Mouse (Mus musculus) liver, embryonic 11.5 days (tissue): ENCODE results near the gene Hdac4. TPM values are rescaled to one million over a fixed set of nuclear protein-coding genes. Genes with fewer than 3 reads are reported as not detected.

Experiments
- ATAC-seq: fragments of 200-750 bp; cut with Nextera tagmentation; replicated peaks from 2 replicates; pipeline ENCODE4 v1.8.0; 2017; ENCODE audit warnings: moderate number of reproducible peaks, mild to moderate bottlenecking, moderate TSS enrichment, moderate library complexity; ENCODE audit not compliant: low FRiP score
- DNase-seq: peaks from one replicate; pipeline ENCODE4 v3.0.0-alpha.2; 2017; ENCODE audit warnings: low spot score
- H3K27ac ChIP-seq: fragments of 300-500 bp; sonication (generic); 2 replicates; pipeline ENCODE4 v1.5.1; 2014; ENCODE audit warnings: mild to moderate bottlenecking, low read depth, low read length, control low read depth
- H3K27me3 ChIP-seq: fragments of 300-500 bp; sonication (generic); replicated peaks from 2 replicates; pipeline ENCODE4 v1.6.1; 2014; ENCODE audit warnings: low read length, mixed read lengths; ENCODE audit not compliant: control insufficient read depth, insufficient read depth
- H3K36me3 ChIP-seq: fragments of 300-500 bp; sonication (generic); 2 replicates; pipeline ENCODE4 v1.6.1; 2014; ENCODE audit warnings: mild to moderate bottlenecking, low read length, moderate library complexity, mixed read lengths; ENCODE audit not compliant: control insufficient read depth, insufficient read depth
- H3K4me1 ChIP-seq: fragments of 300-500 bp; sonication (generic); replicated peaks from 2 replicates; pipeline ENCODE4 v1.6.1; 2014; ENCODE audit warnings: low read length, mixed read lengths; ENCODE audit not compliant: control insufficient read depth, insufficient read depth
- H3K4me2 ChIP-seq: fragments of 300-500 bp; sonication (generic); 2 replicates; pipeline ENCODE4 v1.6.1; 2014; ENCODE audit warnings: mild to moderate bottlenecking, control low read depth, moderate library complexity
- H3K4me3 ChIP-seq: fragments of 300-500 bp; sonication (generic); 2 replicates; pipeline ENCODE4 v1.5.1; 2014; ENCODE audit warnings: low read depth, low read length, control low read depth
- H3K9ac ChIP-seq: fragments of 300-500 bp; sonication (generic); 2 replicates; pipeline ENCODE4 v1.6.1; 2014; ENCODE audit warnings: low read depth, low read length, control low read depth
- H3K9me3 ChIP-seq: fragments of 300-500 bp; sonication (generic); 2 replicates; pipeline ENCODE4 v1.6.1; 2016; ENCODE audit warnings: low read length, inconsistent platforms, mixed read lengths; ENCODE audit not compliant: control insufficient read depth
- whole genome bisulfite sequencing: fragments of 180-500 bp; shearing (Covaris S2); extraction: QIAGEN DNeasy Blood & Tissue Kit; methylation state at CpG from one replicate; pipeline ENCODE4 v1.1.7; 2014; 5-methylcytosine and 5-hydroxymethylcytosine counted together
- polyA plus RNA-seq: library from polyadenylated mRNA; unstranded; fragments of >200 nt; fragmentation: Nextera tagmentation; extraction: Ambion mirVana; gene quantifications from 2 replicates; pipeline ENCODE4 v1.2.1, GENCODE M21; 2014

Hdac4 gene
- polyA plus RNA-seq, 1 experiment from 2014 or later: 12.0 TPM

DNA sequence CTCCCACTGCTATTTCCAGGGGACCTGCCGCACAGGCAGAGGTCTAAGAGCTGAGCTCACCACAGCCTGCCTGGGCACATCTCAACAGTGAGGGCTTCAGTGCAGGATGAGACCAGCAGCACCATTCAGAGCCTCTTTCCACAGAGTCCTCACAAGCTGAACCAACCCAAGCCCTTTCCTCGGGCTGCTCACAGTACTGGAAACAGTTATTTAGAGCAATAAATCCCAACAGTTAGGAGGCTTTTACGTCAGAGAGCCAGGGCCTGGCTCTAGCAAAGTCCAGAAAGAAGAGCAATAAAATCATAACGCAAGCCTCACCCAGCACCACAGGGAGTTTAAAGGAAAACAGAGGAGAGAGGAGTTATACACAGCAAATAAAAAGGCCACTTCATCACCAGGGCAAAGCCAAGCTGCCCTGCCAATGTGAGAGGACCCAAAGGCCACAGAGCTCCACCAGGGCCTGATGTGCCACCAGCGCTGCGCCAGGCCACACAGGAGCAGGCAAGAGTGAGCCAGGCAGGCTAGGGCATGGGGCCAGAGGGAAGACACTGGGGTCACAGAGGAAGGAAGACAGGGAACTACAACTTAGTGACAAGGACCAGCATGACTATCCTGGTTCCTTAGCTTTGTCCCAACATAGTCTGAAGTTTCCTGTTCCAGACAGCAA lies 50.5 kb downstream of the Hdac4 start:
- no peak for DNase-seq
- no peaks in the 10 kb centered on the region; the same call in 1 of the 2 replicates for H3K36me3 ChIP-seq
- 73% methylated on average over 6 of the region's 6 CpGs for WGBS
- no peaks in the 10 kb centered on the region for H3K9me3 ChIP-seq
- no peak overlapping the region for H3K27ac ChIP-seq
- ATAC-seq: no peak
- H3K9ac ChIP-seq: no peak overlapping the region
- H3K27me3 ChIP-seq: no peaks in the 10 kb centered on the region
- peaks cover 5% of the 10 kb centered on the region for H3K4me1 ChIP-seq
- no peak overlapping the region for H3K4me3 ChIP-seq
- no peak overlapping the region for H3K4me2 ChIP-seq

DNA sequence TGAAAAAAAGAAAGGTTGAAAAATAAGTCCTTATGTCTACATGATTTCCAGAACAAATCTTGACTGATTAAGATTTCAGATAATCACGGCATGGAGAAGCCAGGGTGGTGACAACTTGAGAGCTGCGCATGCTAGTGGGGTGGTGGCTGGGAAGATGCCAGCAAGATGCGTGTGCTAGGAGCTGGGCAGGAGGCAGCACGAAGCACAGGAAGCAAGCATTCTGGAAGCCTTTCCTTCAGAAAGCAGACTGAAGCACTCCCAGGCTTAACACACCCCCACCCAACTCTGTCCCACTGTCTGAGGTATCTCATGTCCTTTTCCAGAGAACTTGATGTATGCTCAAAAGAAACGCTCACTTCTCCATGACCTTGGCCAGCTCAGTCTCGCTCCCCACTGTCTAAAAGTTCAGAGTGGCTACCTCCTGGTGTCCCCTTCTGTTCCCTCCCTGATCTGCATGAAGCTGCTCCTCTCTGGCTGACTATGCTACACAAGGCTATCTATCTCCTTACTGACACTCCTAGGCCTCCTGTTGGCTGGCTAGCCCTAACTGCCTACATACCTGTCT lies 52.1 kb downstream of the Hdac4 start:
- WGBS: 84% methylated on average over 6 of the region's 6 CpGs
- H3K4me2 ChIP-seq: no peak overlapping the region

DNA sequence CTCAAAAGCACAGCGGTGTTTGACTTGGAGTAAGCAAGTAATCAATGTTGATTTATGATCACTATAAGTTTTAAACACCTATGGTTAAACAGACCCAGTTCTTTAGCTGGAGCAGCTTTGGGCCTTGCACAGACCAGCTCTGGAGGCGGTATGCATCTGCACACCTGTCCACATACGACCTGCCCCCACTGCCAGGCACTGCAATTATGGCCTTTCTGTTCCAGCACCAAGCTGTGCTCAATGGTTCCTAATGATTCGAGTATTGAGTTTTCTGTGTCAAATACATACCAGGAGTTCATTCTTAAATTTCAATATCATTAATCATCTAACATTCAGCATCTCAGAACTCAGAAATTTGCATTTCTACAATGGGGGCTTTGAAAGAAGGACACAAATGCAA lies 52.7 kb downstream of the Hdac4 start:
- Histone ChIP-seq H3K9ac (no peak overlapping the region), H3K27me3 (no peaks in the 10 kb centered on the region), H3K4me3 (no peak overlapping the region), H3K36me3 (no peaks in the 10 kb centered on the region; the same call in 1 of the 2 replicates), H3K4me1 (peaks cover 5% of the 10 kb centered on the region), H3K27ac (no peak overlapping the region), H3K9me3 (no peaks in the 10 kb centered on the region), H3K4me2 (no peak overlapping the region)
- no peak for ATAC-seq
- WGBS: 85% methylated on average over 4 of the region's 4 CpGs
- DNase-seq: no peak

More for the DNA sequence above, 52.1 kb downstream of the Hdac4 start:
- H3K9me3 ChIP-seq: no peaks in the 10 kb centered on the region
- ATAC-seq (no peak), DNase-seq (no peak)
- H3K4me1 ChIP-seq: peaks cover 5% of the 10 kb centered on the region
- H3K27me3 ChIP-seq: no peaks in the 10 kb centered on the region
- H3K9ac ChIP-seq: no peak overlapping the region
- no peak overlapping the region for H3K4me3 ChIP-seq
- no peaks in the 10 kb centered on the region; the same call in 1 of the 2 replicates for H3K36me3 ChIP-seq
- no peak overlapping the region for H3K27ac ChIP-seq

DNA sequence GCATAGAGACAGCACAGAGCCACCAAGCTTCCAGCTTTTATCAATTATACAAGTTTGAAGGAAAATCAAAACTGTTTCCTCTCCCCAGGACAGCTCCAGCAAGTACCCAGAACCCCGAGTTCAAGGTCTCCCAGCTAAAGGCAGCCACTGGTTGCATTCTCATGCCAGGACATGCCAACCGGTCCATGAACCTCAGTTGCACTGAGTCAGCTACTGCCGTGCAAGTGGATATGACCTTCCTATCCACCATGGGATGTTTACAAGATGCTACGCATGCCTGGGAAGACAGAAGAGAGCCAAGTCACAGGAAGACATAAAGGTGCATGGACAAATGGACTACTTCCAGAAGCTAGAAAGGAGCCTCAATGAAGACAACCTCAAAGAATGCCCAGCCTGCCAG lies 56.5 kb downstream of the Hdac4 start:
- H3K27ac ChIP-seq: no peak overlapping the region
- DNase-seq (no peak), ATAC-seq (no peak)
- H3K36me3 ChIP-seq: no peaks in the 10 kb centered on the region
- H3K4me1 ChIP-seq: no peaks in the 10 kb centered on the region
- no peak overlapping the region for H3K4me2 ChIP-seq
- H3K9me3 ChIP-seq: no peaks in the 10 kb centered on the region
- 85% methylated on average over 4 of the region's 4 CpGs for WGBS
- no peak overlapping the region for H3K9ac ChIP-seq
- no peak overlapping the region for H3K4me3 ChIP-seq
- H3K27me3 ChIP-seq: no peaks in the 10 kb centered on the region

DNA sequence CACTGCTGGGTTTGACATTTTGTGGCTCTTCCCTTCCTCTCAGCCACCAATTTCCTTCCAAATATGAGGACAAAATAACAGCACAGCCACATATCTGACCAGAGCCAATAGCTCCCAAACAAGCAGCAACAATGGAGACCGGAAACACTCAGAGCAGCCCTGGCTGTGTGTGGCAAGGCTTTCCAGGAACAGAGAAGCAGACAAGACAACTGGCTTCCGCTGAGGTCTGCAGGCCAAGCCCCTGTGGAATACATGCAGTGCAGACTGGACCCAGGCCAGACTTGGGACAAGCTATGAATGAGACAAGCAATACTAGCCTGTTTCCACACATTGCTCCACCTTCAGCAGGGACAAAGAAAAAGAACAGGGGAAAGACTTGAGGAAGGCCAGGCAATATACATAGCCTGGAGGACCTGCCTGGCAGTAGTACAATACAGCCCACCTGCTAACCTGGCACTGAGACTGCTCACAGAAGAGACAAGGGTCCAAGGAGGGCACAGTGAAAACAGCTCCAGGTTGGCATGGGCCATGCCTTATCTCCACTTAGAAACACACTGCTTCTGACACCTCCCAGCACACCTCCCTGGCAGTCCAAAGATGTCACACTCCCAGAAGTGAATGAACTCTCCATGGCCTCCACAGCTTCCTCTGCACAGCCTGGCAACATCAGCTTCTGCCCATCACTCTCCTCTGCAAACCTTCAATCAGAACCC lies 58.2 kb downstream of the Hdac4 start:
- Histone ChIP-seq H3K4me1 (no peaks in the 10 kb centered on the region), H3K4me3 (no peak overlapping the region), H3K36me3 (no peaks in the 10 kb centered on the region), H3K27ac (no peak overlapping the region), H3K4me2 (no peak overlapping the region), H3K9ac (no peak overlapping the region), H3K27me3 (no peaks in the 10 kb centered on the region), H3K9me3 (no peaks in the 10 kb centered on the region)
- ATAC-seq (no peak), DNase-seq (no peak)
- WGBS: 72% methylated on average over 2 of the region's 2 CpGs

DNA sequence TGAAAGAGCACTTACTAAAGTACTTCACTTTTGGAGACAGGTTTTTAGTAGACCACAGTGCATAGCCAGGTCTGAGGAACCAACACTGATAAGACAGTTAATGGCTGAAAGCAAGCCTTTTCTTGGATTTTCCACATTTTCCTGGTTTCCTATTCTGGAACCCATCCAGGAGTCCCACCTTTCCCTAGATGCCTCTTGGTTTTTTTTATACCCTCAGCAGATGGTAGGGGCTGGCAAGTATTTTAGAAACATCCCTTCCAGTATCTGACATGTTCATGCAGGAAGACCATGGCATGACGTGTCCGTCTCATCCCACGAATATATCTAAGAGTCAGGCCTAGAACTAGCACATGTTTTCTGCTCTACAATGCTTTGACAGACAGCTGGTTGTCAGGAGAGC lies 59.1 kb downstream of the Hdac4 start:
- no peak overlapping the region for H3K4me3 ChIP-seq
- H3K27me3 ChIP-seq: no peaks in the 10 kb centered on the region
- H3K9me3 ChIP-seq: no peaks in the 10 kb centered on the region
- H3K9ac ChIP-seq: no peak overlapping the region
- no peaks in the 10 kb centered on the region for H3K36me3 ChIP-seq
- no peak overlapping the region for H3K4me2 ChIP-seq
- no peaks in the 10 kb centered on the region for H3K4me1 ChIP-seq
- no peak overlapping the region for H3K27ac ChIP-seq
- DNase-seq (no peak), ATAC-seq (no peak)
- WGBS: 90% methylated on average over 3 of the region's 3 CpGs

DNA sequence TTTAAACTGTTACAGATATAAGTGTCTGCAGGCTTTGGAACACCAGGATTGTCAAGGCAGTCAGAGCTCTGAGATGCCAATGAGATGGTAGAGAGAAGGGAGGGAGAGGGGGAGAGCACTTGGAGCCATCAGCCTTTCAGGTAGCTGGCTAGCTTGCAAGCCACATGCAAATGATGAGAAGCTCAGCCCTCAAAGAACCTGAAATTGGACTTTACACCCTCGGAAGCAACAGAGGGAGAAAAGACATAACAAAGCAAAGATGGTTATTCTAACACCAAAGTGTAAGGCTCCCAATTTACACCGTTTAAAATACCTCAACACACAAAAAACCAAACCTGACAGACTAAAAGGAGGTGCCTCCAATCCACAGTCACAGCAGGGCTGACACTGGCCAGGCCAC lies 63.3 kb downstream of the Hdac4 start:
- Histone ChIP-seq H3K36me3 (no peaks in the 10 kb centered on the region), H3K9me3 (no peaks in the 10 kb centered on the region), H3K27me3 (no peaks in the 10 kb centered on the region), H3K27ac (no peak overlapping the region), H3K4me3 (no peak overlapping the region), H3K4me1 (peaks cover 17% of the 10 kb centered on the region), H3K4me2 (no peak overlapping the region), H3K9ac (no peak overlapping the region)
- WGBS: 46% methylated on average over 2 of the region's 2 CpGs
- ATAC-seq: no peak
- DNase-seq: no peak

DNA sequence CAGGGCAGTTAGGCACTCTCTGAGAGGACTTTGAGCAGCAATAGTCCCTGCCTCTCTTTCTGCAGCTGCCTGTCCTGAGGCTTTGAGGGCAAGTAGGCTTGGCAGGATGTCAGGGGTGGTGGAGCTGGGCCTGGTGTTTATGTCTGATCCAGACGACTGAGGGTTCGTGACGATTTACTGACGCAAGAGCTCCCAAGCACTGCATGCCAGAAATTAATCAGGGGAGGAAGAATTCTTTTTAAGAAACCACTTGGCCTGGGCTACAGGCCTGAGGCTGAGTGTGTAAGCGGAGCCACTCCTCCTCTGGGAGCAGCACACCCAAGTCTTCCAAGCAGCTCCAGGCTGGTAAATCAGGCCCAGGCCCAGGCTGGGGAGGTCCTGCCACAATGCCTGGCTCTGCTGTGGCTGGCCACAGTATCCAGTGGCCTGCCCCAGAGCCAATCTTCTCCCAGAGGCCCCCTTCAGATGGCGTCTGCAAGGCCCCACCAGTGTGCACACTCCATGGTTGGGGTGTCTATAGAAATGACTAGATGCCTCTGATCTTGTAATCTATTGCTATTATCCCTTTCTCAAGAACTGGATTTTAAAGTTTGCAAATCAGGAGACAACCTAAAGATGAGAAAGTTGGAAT lies 64.9 kb downstream of the Hdac4 start:
- H3K4me1 ChIP-seq: peaks cover 19% of the 10 kb centered on the region
- peak overlapping the region; percentile 48 for H3K27ac ChIP-seq
- WGBS: 60% methylated on average over 6 of the region's 6 CpGs
- H3K4me2 ChIP-seq: no peak overlapping the region
- DNase-seq (no peak), ATAC-seq (no peak)
- no peaks in the 10 kb centered on the region for H3K27me3 ChIP-seq
- no peaks in the 10 kb centered on the region for H3K9me3 ChIP-seq
- H3K4me3 ChIP-seq: no peak overlapping the region
- no peaks in the 10 kb centered on the region for H3K36me3 ChIP-seq
- no peak overlapping the region for H3K9ac ChIP-seq
